Mouse (Mus musculus) intestine, postnatal 0 days (tissue): Measurements from ENCODE around the gene Prm3. TPM values are rescaled to one million over a fixed set of nuclear protein-coding genes. Genes with fewer than 3 reads are reported as not detected.

Experiments used
- ATAC-seq: fragments of 200-750 bp; cut with Nextera tagmentation; 2 replicates; pipeline ENCODE4 v1.8.0; 2017; ENCODE audit warnings: mild to moderate bottlenecking, moderate TSS enrichment, moderate library complexity
- H3K27ac ChIP-seq: fragments of 300-500 bp; sonication (generic); 2 replicates; pipeline ENCODE4 v1.5.1; 2014; ENCODE audit warnings: mild to moderate bottlenecking, low read depth, low read length, moderate library complexity
- H3K27me3 ChIP-seq: fragments of 300-500 bp; sonication (generic); replicated peaks from 2 replicates; pipeline ENCODE4 v1.6.1; 2014; ENCODE audit warnings: low read length, mixed read lengths; ENCODE audit not compliant: control insufficient read depth, insufficient read depth
- H3K36me3 ChIP-seq: fragments of 300-500 bp; sonication (generic); 2 replicates; pipeline ENCODE4 v1.6.1; 2014; ENCODE audit warnings: mild to moderate bottlenecking, moderate library complexity; ENCODE audit not compliant: control insufficient read depth, insufficient read depth
- H3K4me1 ChIP-seq: fragments of 300-500 bp; sonication (generic); replicated peaks from 2 replicates; pipeline ENCODE4 v1.6.1; 2014; ENCODE audit warnings: antibody characterized with exemption, low read length, mixed read lengths; ENCODE audit not compliant: control insufficient read depth, insufficient read depth
- H3K4me2 ChIP-seq: fragments of 300-500 bp; sonication (generic); replicated peaks from 2 replicates; pipeline ENCODE4 v1.6.1; 2014; ENCODE audit warnings: low read depth, mild to moderate bottlenecking, moderate library complexity
- H3K4me3 ChIP-seq: fragments of 300-500 bp; sonication (generic); 2 replicates; pipeline ENCODE4 v1.5.1; 2014; ENCODE audit warnings: low read depth, low read length
- H3K9ac ChIP-seq: fragments of 300-500 bp; sonication (generic); 2 replicates; pipeline ENCODE4 v1.6.1; 2014; ENCODE audit warnings: mild to moderate bottlenecking, low read depth, low read length
- H3K9me3 ChIP-seq: fragments of 300-500 bp; sonication (generic); 2 replicates; pipeline ENCODE4 v1.6.1; 2016; ENCODE audit warnings: mixed run types; ENCODE audit not compliant: control insufficient read depth
- CTCF ChIP-seq: sonication (generic); IDR thresholded peaks from 2 replicates; pipeline ENCODE4 v1.5.1; 2016; ENCODE audit warnings: low read depth, mild to moderate bottlenecking, control low read depth, antibody characterized with exemption, moderate library complexity
- WGBS: fragments of 180-500 bp; shearing (Covaris S2); extraction: QIAGEN DNeasy Blood & Tissue Kit; methylation state at CpG from one replicate; pipeline ENCODE4 v1.1.7; 2014; 5-methylcytosine and 5-hydroxymethylcytosine counted together
- polyA plus RNA-seq: library from polyadenylated mRNA; unstranded; fragments of >200 nt; fragmentation: Nextera tagmentation; extraction: Ambion mirVana; gene quantifications from 2 replicates; pipeline ENCODE4 v1.2.1, GENCODE M21; 2015

Prm3 gene
- polyA plus RNA-seq, 1 experiment from 2014 or later: not detected

GRCm38 (mm10) chr16:10781862-10782371 is 8.8 kb downstream of the Prm3 start:
- Histone ChIP-seq H3K9ac (no peak overlapping the region), H3K36me3 (no peaks in the 10 kb centered on the region), H3K27me3 (no peaks in the 10 kb centered on the region), H3K4me1 (0 out of 2 replicates have a peak, but pooled peaks cover 8% of the 10 kb centered on the region), H3K9me3 (no peaks in the 10 kb centered on the region), H3K4me3 (no peak overlapping the region), H3K4me2 (no peak overlapping the region), H3K27ac (no peak overlapping the region)
- TF ChIP-seq CTCF: no peak
- WGBS: 70% methylated on average over 9 of the region's 9 CpGs
- ATAC-seq: no peak

GRCm38 (mm10) chr16:10780631-10781120 is 10.0 kb downstream of the Prm3 start:
- H3K27me3 ChIP-seq: no peaks in the 10 kb centered on the region
- no peak overlapping the region for H3K27ac ChIP-seq
- H3K9me3 ChIP-seq: no peaks in the 10 kb centered on the region
- no peak for ATAC-seq
- 0 out of 2 replicates have a peak, but pooled peaks cover 8% of the 10 kb centered on the region for H3K4me1 ChIP-seq
- no peak for TF ChIP-seq CTCF
- H3K4me2 ChIP-seq: no peak overlapping the region
- 78% methylated on average over 5 of the region's 5 CpGs for WGBS
- no peaks in the 10 kb centered on the region for H3K36me3 ChIP-seq
- no peak overlapping the region for H3K9ac ChIP-seq
- H3K4me3 ChIP-seq: no peak overlapping the region

- no peak overlapping the region for H3K4me2 ChIP-seq
- no peak overlapping the region for H3K4me3 ChIP-seq
- no peaks in the 10 kb centered on the region for H3K36me3 ChIP-seq
- no peaks in the 10 kb centered on the region for H3K27me3 ChIP-seq
- no peak for TF ChIP-seq CTCF
- no peak overlapping the region for H3K9ac ChIP-seq
- ATAC-seq: no peak
- no peak overlapping the region for H3K27ac ChIP-seq
- 74% methylated on average over 5 of the region's 5 CpGs for WGBS
- H3K4me1 ChIP-seq: no peaks in the 10 kb centered on the region
- no peaks in the 10 kb centered on the region for H3K9me3 ChIP-seq
Observed at GRCm38 (mm10) chr16:10777579-10778160, 13.0 kb downstream of the Prm3 start.

DNA sequence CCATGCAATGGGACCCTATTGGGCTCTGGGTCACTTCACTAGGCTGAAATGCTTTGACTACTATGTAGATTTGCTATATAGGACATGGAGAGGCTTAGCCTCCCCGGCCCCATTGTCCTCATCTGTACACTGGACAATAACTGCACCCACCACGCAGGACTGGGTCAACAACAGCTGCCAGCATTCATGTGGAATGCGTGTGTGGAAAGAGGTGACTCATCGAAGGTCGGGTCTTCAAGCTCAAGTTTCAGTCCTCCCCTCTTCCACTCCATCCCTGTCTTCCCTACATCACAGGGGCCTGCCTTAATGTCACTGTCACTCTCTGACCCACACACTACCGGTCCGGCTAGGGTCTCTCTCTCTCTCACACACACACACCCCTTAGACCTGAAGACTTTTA is 14.4 kb downstream of the Prm3 start:
- H3K27ac ChIP-seq: no peak overlapping the region
- no peaks in the 10 kb centered on the region for H3K4me1 ChIP-seq
- no peak overlapping the region for H3K4me3 ChIP-seq
- no peaks in the 10 kb centered on the region for H3K27me3 ChIP-seq
- no peak overlapping the region for H3K9ac ChIP-seq
- WGBS: 53% methylated on average over 7 of the region's 7 CpGs
- no peaks in the 10 kb centered on the region for H3K9me3 ChIP-seq
- no peak overlapping the region for H3K4me2 ChIP-seq
- H3K36me3 ChIP-seq: no peaks in the 10 kb centered on the region
- TF ChIP-seq CTCF: no peak
- ATAC-seq: no peak

DNA sequence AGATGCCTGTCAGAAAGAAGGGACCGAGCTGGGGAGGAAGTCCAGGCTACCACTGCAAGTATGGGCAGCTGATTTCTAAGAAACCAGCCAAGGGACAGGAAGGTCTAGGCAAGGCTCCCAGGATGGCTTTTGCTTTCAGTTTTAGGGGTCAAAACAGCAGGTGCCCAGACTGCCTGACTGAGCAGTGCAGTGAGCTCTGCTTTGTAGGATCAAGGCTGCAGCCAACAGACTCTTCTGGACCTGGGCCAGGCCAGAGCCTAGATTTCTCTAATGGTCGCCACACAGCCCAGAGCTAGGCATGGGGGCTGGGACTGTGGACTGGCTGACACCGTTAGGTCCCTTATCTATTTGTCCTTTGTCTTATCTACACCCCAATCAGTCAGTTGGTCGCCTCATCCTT is 16.0 kb downstream of the Prm3 start:
- no peaks in the 10 kb centered on the region for H3K27me3 ChIP-seq
- WGBS: 40% methylated on average over 4 of the region's 4 CpGs

DNA sequence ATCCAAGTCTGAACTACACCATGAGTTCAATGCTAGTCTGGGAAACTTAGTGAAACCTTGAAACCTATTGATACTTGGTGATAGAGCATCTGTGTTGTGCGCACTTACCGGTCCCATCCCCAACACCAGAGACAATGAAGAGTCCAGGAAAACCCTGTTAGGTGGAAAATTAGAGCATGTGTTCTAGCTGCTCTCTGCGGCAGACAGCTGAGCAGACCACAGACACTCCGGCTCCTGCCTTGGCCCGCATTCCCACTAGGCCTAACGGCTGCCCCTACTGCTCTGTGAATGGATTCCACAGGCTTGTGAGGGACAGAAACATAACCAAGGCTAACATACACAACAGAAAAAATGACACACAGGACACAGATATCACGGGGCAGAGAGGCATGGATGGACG is 17.2 kb downstream of the Prm3 start:
- no peak overlapping the region for H3K4me3 ChIP-seq
- no peaks in the 10 kb centered on the region for H3K9me3 ChIP-seq
- no peaks in the 10 kb centered on the region for H3K27me3 ChIP-seq
- TF ChIP-seq CTCF: no peak
- no peak overlapping the region for H3K4me2 ChIP-seq
- H3K4me1 ChIP-seq: no peaks in the 10 kb centered on the region
- no peaks in the 10 kb centered on the region for H3K36me3 ChIP-seq
- no peak for ATAC-seq
- WGBS: 83% methylated on average over 8 of the region's 8 CpGs
- H3K9ac ChIP-seq: no peak overlapping the region
- no peak overlapping the region for H3K27ac ChIP-seq

More for the DNA sequence above, 16.0 kb downstream of the Prm3 start:
- Histone ChIP-seq H3K36me3 (no peaks in the 10 kb centered on the region), H3K27ac (no peak overlapping the region), H3K4me1 (no peaks in the 10 kb centered on the region), H3K4me2 (no peak overlapping the region), H3K9me3 (no peaks in the 10 kb centered on the region), H3K4me3 (no peak overlapping the region), H3K9ac (no peak overlapping the region)
- TF ChIP-seq CTCF: no peak
- ATAC-seq: no peak
